Comparison of ENCODE assay signal across 9 mouse cellular contexts in the genomic region with DNA sequence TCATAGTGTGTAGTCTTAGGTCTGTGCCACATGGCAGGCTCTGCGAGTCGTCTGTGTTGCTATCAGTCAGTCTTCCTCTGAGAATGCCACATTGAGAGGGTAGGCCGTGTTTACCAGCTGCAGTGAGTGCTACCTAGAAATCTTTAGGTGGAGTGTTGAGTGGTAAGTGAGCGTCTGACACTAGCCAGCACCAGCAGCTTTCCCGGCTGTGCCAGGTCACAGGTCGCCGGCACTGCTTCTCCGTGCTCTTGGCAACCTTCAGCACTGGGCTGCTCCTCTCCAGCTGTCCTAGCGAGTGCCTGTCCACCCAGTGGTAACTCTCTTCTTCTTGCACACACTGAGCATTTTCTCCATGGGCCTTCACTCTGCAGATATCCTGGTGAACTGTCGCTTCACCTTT.
DNase-seq lines count a peak whose midpoint lies in the region; ATAC-seq lines count a peak whose summit lies in the region.
"Had no signal": no experiment of that assay in that cellular context is flagged by ENCODE, and none has a peak within 500 bp of the region (broad histone marks: within the 10 kb centered on the region; RNA-seq: fewer than 3 reads in every experiment).

No protein-coding gene starts in this region.

- no peak overlapping the region for H3K4me2 ChIP-seq in midbrain, embryonic 16.5 days (ENCODE audit: low read length)

- H3K36me3 ChIP-seq in midbrain, embryonic 10.5 days: peaks cover 30% of the 10 kb centered on the region
- H3K36me3 ChIP-seq in midbrain, embryonic 16.5 days (ENCODE audit: control insufficient read depth, insufficient read depth, low read length): no peaks in the 10 kb centered on the region

- no peak overlapping the region; the same call in 1 of the 2 replicates for H3K9ac ChIP-seq in midbrain, embryonic 16.5 days (ENCODE audit: low read depth, low read length)
- H3K9ac ChIP-seq: liver, embryonic 14.5 days had no signal

- 0 out of 2 replicates have a peak overlapping the region, but pooled peaks have one; percentile 23 for H3K27ac ChIP-seq in midbrain, embryonic 10.5 days (replicated peaks)
- H3K27ac ChIP-seq in midbrain, embryonic 16.5 days (ENCODE audit: low read length): no peak overlapping the region
- H3K27ac ChIP-seq: liver, embryonic 14.5 days had no signal

- 74% methylated on average over 10 of the region's 10 CpGs for WGBS in midbrain, embryonic 10.5 days
- WGBS in midbrain, embryonic 16.5 days: 58% methylated on average over 10 of the region's 10 CpGs

- H3K4me1 ChIP-seq in midbrain, embryonic 10.5 days: peaks cover 83% of the 10 kb centered on the region
- H3K4me1 ChIP-seq in midbrain, embryonic 16.5 days (ENCODE audit: control insufficient read depth, insufficient read depth, low read length): peaks cover 83% of the 10 kb centered on the region

- peak; percentile 27 for DNase-seq in embryo, embryonic 10.5 days (ENCODE audit: low spot score)
- DNase-seq in embryo, embryonic 11 days: no peak
- no peak for DNase-seq in midbrain, embryonic 10.5 days (ENCODE audit: low spot score)
- DNase-seq in forelimb bud, embryonic 11.5 days (ENCODE audit: low read depth, low spot score): peak; percentile 30
- DNase-seq in kidney, postnatal 36 days: peak; percentile 49 to 62
- DNase-seq in frontal cortex, adult 2 months (ENCODE audit: extremely low spot score in 1 of 2, low spot score in 1 of 2): no peak
- DNase-seq in layer of hippocampus, adult 8-10 months (ENCODE audit: low spot score in 2 of 2): no peak

- no peaks in the 10 kb centered on the region for H3K27me3 ChIP-seq in midbrain, embryonic 10.5 days (ENCODE audit: low read depth, poor library complexity, severe bottlenecking)
- no peaks in the 10 kb centered on the region for H3K27me3 ChIP-seq in midbrain, embryonic 16.5 days (ENCODE audit: control insufficient read depth, insufficient read depth, low read depth, low read length)

- H3K4me3 ChIP-seq in midbrain, embryonic 10.5 days: no peak overlapping the region
- no peak overlapping the region for H3K4me3 ChIP-seq in midbrain, embryonic 16.5 days (ENCODE audit: low read depth, low read length)

- ATAC-seq in midbrain, embryonic 16.5 days: no peak

- no peaks in the 10 kb centered on the region for H3K9me3 ChIP-seq in midbrain, embryonic 10.5 days (replicated peaks)
- H3K9me3 ChIP-seq in midbrain, embryonic 16.5 days (replicated peaks; ENCODE audit: control insufficient read depth, low read length, poor library complexity, severe bottlenecking): no peaks in the 10 kb centered on the region

Comparison
In these comparisons a context has a peak if more than half of its experiments do, and no peak if none do; other contexts are left out.
1. DNase-seq: peak in embryo, embryonic 10.5 days (single experiment), forelimb bud, embryonic 11.5 days (single experiment) and kidney, postnatal 36 days (2 of 2); none in embryo, embryonic 11 days (single experiment), midbrain, embryonic 10.5 days (single experiment), frontal cortex, adult 2 months (0 of 2) and layer of hippocampus, adult 8-10 months (0 of 2).